Mouse (Mus musculus) bone marrow macrophage, adult 2 months (primary cell): Measurements from ENCODE around the gene Ispd.

ENCODE experiments used
- CTCF ChIP-seq: IDR thresholded peaks from 2 replicates; pipeline ENCODE4 v1.5.1; 2012; ENCODE audit warnings: low read depth, mild to moderate bottlenecking, low read length, moderate library complexity
- POLR2A ChIP-seq: IDR thresholded peaks from 2 replicates; pipeline ENCODE4 v1.6.1; 2012; ENCODE audit warnings: mild to moderate bottlenecking, low read depth, low read length, borderline replicate concordance

GRCm38 (mm10) chr12:36694072-36694471 lies 312.8 kb downstream of the Ispd start:
- TF ChIP-seq POLR2A (no peak), CTCF (no peak)
